Mouse (Mus musculus): ENCODE measurements around the gene Elmsan1.
A peak's percentile ranks its signal among the peaks of the same experiment; 100 is the strongest.
"Not testable (repeated sequence)": the region's sequence is repeated elsewhere in the genome, so short reads cannot be mapped to it uniquely, and the experiment has no call there.

Elmsan1 gene

DNA sequence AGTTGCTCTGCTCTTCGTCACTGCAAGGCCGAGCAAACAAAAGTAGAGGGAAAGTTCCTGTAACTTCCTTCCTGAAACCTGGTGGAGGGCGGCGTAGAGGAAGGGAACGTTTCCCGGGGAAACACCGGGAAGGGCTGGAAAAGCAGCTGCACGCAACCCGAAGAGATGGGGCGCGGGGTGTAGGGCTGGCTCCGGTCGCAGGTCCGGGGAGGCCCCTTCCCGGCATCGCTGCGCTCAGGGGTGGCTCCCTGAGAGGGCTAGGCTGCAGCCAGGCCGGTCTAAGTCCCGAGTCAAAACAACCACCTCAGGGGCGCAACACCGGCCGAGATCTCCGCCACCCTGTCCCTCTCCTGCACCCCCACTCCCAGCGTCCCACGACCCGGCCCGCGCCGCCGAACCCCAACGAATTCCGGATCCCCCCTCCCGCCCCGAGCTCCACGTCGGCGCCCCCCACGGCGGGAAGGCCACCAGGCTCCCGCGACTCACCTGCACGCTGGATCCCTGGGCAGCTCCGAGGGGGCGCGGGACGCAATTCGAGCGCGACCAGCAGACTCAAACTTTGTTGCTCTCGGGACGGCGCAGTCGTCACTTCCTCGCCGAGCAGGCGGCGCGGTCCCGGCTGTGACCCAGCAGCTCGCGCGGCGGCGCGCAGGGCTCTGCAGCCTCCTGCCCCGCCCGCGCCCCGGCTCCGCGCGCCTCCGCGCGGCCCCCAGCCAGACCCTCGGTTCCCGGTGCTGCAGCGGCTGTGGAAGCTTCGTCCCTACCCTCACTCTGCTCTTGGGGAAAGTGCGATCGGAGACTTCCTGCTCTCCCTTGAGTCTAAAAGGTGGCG is at the start of gene Elmsan1:
Elmsan1 (minus strand) TSS at position 593 of the 832 bp plus-strand sequence.
- peak; percentile 77 to 91 for DNase-seq

DNA sequence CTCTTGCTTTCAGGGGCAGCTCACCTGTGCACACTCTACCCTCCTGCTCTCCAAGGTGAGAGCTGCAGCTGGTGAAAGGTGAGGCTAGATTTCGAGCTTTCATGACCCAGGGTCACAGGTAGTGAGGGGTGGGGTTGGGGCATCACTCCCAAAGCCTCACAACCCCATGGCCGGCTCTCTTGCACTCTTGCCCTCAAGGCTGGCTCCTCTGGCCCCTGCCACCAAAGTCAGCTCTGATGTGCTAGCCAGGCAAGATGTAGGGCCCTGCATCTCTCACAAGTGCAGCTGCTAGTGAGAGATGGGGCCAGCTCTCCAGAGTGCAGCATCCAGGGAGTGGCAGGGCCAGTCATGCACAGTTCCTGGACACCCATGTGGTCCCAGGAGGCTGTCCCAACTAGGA is 48.6 kb upstream of the Elmsan1 start:
- no peak for DNase-seq

DNA sequence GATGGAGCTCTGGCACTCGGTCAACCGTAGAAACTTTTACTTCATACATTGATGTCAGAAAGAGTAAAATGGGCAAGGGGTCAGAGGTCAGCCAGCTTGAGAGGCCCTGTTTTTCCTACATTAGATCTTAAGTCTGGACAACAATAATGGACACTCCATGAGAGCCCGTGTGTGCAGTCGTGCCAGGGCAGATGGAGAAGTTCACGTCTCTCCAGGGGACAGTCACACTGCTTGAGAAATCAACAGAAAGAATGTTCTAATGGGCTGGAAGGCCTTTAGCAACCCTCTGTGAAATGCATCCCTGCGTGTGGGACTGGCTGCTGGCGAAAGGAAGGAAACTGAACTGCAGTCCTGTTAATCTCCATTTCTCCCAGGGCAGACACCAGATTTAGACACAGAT is 41.7 kb upstream of the Elmsan1 start:
- no peak for DNase-seq

DNA sequence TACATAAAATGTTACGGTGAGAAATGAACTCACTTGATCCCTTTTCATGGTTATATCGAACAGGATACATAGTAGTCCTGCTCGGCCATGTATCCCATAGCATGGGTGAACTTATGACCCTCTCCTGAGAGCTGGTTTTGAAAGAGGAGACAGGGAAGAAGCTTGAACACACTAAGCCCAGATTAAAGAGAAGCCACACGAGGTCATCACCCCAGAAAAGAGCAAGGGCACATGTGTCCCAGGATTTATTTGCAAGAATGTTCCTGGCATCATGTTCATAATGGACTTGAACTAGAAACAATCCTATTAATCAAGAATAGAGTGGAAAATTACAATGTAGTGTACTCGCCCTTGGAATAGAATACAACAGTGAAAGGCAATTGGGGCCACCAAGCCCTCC is 36.2 kb upstream of the Elmsan1 start:
- no peak for DNase-seq

DNA sequence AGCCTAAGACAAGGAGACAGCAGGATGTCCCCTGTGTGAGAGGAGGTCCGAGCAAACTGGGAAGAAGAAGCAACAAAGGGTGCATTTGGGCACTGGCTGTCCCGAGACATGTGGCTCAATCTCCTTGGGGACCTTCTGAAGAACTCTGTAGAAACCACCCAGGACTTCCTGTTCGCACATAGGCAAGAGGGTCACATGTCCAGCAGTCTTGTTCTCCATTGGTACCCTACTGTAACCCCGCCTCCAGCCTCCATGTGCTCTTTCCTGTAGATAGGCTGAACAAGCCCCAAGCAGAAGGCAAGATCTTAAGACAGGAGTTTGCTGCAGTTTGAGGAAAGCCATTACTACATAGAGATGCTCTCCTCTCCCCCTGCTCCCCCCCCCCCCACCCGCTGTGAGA is 34.1 kb upstream of the Elmsan1 start:
- DNase-seq, result no peak

GRCm38 (mm10) chr12:84249217-84249616 is 30.5 kb upstream of the Elmsan1 start:
- peak; percentile 71 to 84 for DNase-seq

DNA sequence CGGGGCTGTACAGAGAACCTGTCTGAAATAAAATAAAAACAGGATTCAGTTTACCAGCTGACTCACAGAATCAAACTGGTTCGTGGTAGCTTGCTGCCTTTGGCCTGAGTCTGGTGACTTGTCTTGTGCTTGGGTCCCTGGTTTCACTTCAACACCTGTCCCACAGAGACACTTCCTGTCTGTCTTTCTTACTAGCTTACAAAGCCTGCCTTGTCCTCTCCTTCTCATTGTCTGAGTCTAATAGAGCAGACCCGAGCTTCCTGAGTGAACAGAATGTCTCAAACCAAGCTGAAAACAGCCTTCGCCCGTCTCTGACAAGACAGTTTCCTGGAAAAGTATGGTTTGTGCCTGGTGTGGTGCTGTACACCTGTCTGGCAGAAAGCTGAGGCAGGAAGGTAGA is 27.0 kb upstream of the Elmsan1 start:
- no peak for DNase-seq

GRCm38 (mm10) chr12:84243076-84243770 is 24.5 kb upstream of the Elmsan1 start:
- DNase-seq, result no peak

- DNase-seq, result not testable (repeated sequence)
Observed at GRCm38 (mm10) chr12:84237036-84237435, 18.4 kb upstream of the Elmsan1 start.

- DNase-seq, result peak in 1 of 2 experiments; percentile 21
Observed at GRCm38 (mm10) chr12:84235981-84236752, 17.5 kb upstream of the Elmsan1 start.

DNA sequence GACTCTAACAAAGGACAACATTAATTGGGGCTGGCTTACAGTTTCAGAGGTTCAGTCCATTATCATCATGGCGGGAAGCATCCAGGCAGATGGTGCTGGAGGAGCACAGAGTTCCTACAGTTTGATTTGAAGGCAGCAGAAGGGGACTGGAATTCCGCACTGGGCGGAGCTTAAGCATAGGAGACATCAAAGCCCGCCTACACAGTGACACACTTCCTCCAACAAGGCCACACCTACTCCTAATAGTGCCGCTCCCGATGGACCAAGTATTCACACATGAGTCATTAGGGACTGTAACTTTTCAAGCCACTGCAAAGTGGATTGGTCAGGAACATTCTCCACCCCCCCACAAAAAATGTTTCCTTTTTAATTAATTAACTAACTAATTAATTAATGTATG is 16.9 kb upstream of the Elmsan1 start:
- DNase-seq, result no peak

GRCm38 (mm10) chr12:84233488-84234100 is 14.9 kb upstream of the Elmsan1 start:
- peak; percentile 30 to 43 for DNase-seq

DNA sequence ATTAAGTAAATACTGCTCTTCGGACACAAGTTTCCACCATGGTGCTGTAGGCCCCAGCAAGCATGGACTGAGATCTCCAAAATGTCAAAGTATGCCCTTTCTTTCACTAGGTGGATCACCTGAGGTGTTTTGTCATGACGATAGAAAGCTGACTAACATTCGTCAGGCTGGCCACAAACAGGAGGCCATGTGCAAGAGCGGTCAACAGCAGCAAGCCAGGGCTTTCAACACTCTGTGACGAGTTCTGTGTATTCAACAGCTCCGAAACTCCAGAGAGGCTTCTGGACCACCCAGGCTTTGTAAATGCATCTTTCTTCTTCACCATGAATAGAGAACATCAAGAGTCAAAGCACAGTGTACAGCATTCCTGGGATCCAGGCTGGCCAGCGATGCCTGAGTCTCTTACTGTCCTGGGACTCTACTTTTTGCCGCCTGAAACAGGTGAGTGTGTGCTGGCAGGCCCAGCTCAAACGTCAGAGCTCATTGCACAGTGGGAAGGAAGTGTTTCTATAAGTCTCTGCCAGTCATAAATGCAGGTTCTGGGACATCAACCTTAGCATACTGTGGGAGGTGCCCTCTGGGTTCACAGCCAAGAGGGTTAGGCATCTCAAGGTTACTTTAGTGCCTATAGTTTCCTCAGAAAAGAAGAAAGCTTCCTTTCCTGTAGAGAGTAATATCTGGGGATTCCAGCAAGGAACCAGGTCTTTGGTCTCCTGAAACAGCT is 7.6 kb upstream of the Elmsan1 start:
- DNase-seq, result no peak

DNA sequence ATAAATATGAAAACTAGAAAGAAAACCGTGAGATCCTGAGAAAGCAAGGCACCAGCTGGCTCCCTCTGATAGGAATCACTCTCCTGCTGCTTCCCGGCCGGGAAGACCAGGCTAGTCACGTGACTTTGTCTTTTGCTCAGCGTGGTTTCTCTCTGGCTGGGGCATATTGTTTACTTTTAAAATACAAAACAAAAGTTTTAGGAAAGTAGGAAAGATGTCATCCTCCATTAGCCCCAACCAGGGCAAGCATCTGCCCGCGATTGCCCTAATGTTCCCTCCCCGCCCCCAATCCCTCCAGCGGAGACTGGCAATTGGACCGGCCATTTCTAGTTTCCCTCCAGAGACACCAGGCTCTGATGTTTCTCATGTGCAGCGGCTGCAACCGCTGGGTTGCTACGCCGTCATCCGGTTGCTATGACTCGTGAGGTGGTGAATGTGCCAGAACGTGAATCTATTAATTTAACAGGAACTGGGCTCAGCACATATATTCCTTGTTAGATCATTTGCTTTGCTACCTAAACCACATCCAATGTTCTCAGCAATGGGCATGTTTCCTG is 3.8 kb upstream of the Elmsan1 start:
- DNase-seq, result peak; percentile 73 to 77

DNA sequence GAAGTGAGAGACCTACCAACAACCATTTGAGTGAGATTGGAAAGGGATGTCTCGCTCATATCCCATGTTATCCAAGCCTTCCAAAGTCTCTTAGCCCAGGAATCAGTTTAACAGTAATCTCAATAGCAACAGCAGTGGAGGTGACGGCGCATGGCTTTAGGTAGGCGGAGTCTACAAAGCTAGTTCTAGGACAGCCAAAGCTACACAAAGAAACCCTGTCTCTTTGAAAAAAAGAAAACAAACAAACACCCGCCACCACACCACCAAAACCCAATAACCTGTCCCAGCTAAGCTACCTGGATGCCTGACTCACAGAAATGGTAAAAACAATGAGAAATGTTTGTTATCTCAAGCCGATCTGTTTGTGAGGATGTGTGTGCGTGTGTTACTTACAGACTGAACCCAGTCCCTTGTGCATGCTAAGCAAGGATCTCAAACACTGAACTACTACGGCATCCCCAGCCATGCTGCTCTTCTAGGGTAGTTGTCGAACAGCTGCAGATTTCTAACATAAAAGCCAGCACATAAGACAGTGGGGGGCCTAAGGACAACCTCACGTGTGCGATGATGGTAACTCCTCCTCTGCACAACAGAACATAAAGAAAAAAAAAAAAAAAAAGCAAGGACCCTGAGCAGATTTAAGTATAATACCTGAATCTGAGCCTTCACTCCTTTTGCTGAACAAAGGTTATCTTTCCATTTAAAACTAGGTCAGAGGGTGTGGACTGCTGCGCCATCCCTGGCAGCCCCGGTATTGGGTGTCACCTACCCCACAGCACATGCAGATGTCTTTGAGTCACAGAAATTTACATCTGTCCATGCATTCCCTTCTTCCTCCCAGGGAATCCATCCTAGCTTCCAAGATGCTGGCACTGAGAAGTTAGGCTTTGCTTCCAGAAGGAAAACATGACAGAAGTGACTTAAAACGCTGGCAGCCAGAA is 2.5 kb upstream of the Elmsan1 start:
- DNase-seq, result no peak

- no peak for DNase-seq
Observed at GRCm38 (mm10) chr12:84220515-84220914, 1.8 kb upstream of the Elmsan1 start.

- peak in 1 of 2 experiments; percentile 40 for DNase-seq
Observed at GRCm38 (mm10) chr12:84219121-84219561, 460 bp upstream of the Elmsan1 start.

DNA sequence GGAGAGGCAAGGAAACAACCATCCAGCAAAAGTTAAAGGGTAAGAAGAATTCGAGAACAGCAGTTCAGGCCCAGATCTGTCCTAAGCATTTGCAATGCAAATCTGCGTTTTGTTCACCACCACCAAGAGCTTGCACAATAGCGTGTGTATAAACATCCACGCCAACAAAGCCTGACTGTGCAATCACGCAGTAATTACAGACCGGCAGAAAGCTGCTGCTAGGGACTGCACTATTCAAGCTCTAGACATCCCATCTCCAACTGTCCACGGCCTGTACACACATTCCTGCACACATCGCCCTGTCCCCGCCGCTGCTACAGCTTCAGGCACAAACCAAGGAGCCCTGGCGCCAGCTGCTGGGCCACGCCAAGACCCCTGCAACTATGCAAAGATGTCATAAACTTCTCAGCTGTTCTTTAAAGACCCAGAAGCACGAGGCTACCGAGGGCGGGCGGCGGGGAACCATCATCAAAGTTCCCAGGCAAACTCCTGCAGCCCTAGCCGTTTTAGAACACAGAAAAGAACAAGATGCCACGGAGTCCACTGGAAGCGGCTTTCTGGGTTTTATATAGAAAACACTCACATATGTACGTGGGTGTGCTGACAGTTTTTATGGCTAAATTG is 1.1 kb downstream of the Elmsan1 start:
- DNase-seq, result peak; percentile 36 to 57

- DNase-seq, result peak in 1 of 2 experiments; percentile 56
Observed at GRCm38 (mm10) chr12:84217111-84217507, 1.6 kb downstream of the Elmsan1 start.

Data from kidney, postnatal 36 days (tissue).